Mouse (Mus musculus) ES-E14 (cell line): ENCODE measurements around the gene Cyb561d1.

Source experiments
- CHD2 ChIP-seq: IDR thresholded peaks from 2 replicates; pipeline ENCODE4 v1.6.1; 2014; ENCODE audit warnings: mild to moderate bottlenecking, low read depth, low read length, inconsistent platforms
- ZC3H11A ChIP-seq: IDR thresholded peaks from 2 replicates; pipeline ENCODE4 v1.6.1; 2012; ENCODE audit warnings: low read depth, mild to moderate bottlenecking, inconsistent platforms, low read length, borderline replicate concordance

DNA sequence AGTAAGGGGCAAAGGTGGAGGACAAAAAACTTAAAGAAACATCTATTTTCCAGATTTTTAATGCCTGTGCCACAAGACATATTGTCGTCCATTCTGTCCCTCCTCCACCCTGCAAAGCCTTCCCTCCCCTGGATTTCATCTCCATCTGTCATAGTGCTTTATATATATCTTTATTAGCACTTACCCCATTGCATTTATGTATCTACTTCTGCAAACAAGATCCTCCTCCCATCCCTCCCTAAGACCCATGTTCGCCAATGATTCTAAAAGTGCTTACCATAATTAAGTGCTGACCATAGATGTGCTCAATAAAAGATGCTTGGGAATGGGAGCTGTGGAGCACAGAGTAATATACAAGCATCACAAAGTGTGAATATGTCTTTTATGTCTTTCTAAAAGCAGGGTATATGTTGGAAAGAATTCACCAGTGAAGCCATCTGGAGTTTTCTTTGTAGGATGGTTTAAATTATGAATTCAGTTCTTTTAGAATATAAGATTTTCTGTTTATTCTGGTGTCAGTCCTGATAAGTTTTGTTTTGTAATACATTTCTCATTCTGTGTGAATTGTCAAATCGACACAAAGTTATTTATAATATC lies 40.3 kb upstream of the Cyb561d1 start:
- no peak for TF ChIP-seq ZC3H11A
- no peak for TF ChIP-seq CHD2
